Mouse (Mus musculus): ENCODE data around the gene Mthfd2.

Gene Mthfd2

DNA sequence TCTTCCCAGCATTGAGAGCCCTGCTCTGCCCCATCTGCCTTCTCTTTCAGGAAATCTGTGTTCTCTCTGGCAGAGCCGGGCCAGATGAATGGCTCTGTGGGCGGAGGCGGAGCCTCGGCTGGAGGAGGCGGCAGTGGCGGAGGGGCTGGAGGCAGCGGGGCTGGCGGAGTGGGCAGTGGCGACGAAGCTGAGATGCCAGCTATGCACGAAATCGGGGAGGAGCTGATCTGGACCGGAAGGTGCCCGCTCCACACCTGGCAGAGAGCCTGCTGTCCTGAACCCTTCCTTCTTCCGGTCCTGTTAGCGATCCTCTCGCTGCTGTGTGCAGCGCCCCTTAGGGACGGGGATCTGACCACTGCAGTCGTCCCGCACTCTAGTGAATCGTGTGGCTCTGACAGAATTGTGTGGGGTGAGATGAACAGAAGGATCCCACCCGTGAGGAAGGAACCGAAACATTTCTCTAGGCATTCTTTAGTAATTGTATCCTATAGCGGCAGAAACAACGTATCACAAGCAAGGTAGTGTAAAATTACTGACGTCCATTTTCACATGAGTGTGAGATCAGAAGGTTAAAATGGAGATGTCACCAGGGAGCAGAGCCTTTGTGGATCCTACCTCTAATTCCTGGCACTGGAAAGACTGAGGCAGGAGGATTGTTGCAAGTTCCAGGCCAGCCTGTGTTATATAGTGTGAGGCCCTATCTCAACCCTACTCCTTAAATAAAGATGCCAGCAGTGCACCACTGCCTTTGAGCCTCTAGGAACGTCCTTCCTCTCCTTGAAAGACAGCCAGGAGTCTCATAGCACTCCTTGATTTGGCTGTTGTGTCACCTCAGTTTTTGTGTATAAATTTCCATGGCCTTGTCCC lies 57.3 kb downstream of the Mthfd2 start:
- DNase-seq (ENCODE audit: low spot score in 2 of 2) = peak; percentile 47 to 75

DNA sequence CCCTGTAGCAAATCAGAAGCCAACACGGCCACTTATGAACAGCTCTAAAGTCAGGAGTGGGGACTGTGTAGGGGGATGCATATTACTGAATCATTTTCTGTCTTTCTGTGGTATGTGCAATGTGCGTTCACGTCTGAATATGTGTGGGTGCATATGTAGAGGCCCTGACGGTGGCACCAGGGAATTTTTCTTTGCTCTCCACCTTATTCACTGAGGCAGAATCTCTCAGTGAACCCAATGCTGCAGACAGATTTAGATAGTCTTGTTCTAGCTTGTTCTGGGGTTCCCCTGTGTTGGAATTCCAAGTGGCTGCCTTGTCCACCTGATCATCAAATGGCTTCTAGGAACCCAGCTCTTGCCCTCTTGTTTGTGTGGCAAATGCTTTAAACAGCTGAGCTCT lies 58.1 kb downstream of the Mthfd2 start:
- DNase-seq (ENCODE audit: low spot score in 2 of 2) = no peak

DNA sequence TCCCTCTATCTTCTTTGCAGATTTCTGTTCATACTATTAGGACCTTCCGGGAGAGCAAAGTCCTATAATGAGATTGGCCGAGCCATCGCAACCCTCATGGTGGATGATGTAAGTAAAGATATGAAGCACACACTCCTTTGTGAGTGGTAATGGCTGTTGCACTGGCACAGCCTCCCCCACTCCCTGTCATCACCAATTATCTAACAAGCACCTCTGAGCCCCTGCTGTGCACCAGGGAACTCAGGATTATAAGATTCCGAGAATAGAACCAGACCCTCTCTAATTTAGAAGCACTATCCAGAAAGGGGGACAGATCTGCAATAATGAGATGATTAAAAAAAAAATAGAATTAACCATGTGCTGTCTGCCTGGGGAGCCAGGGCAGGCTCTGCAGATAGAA lies 60.1 kb downstream of the Mthfd2 start:
- DNase-seq (ENCODE audit: low spot score in 2 of 2) = no peak

DNA sequence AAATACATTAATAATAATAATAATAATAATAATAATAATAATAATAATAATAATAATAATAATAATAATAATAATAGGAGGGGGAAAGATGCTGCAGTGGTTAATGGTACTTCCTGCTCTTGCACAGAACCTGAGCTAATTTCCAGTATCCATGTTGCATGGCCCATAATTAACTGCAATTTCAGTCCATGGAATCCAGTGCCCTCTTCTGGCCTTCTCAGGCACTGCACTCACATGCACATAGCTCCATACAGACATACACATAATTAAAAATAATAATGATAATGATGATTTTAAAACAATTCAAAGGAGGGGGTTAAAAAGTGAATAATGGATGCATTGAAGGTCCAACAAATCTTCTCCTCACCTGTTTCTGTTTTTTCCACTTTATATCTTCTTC lies 60.5 kb downstream of the Mthfd2 start:
- no peak for DNase-seq (ENCODE audit: low spot score in 2 of 2)

DNA sequence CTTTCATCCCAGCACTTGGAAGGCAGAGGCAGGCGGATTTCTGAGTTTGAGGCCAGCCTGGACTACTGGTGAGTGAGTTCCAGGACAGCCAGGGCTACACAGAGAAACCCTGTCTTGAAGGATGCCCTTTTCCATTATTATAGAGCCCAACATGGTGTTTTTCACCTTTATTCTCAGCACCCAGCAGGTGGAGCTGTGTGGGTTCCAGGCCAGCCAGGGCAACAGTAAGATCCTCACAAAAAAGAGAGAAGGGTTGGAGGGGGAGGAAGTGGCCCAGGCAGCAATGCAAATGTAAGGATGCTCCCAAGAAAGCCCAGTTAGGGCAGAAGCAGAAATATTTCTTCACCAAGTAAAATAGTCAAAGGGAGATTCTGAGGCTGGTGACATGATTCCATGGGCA lies 61.2 kb downstream of the Mthfd2 start:
- DNase-seq (ENCODE audit: low spot score in 2 of 2) = no peak

Data from spleen, postnatal 4 days (tissue).